Mouse (Mus musculus) ES-E14 (cell line): ENCODE measurements around the gene Lcn2.

Experiments used
- CHD2 ChIP-seq: IDR thresholded peaks from 2 replicates; pipeline ENCODE4 v1.6.1; 2014; ENCODE audit warnings: mild to moderate bottlenecking, low read depth, low read length, inconsistent platforms
- HCFC1 ChIP-seq: IDR thresholded peaks from 2 replicates; pipeline ENCODE4 v1.6.1; 2012; ENCODE audit warnings: low read length, inconsistent platforms, borderline replicate concordance; ENCODE audit not compliant: insufficient read depth
- ZC3H11A ChIP-seq: IDR thresholded peaks from 2 replicates; pipeline ENCODE4 v1.6.1; 2012; ENCODE audit warnings: low read depth, mild to moderate bottlenecking, inconsistent platforms, low read length, borderline replicate concordance
- ZNF384 ChIP-seq: IDR thresholded peaks from 2 replicates; pipeline ENCODE4 v1.6.1; 2012; ENCODE audit warnings: low read depth, low read length, inconsistent platforms

DNA sequence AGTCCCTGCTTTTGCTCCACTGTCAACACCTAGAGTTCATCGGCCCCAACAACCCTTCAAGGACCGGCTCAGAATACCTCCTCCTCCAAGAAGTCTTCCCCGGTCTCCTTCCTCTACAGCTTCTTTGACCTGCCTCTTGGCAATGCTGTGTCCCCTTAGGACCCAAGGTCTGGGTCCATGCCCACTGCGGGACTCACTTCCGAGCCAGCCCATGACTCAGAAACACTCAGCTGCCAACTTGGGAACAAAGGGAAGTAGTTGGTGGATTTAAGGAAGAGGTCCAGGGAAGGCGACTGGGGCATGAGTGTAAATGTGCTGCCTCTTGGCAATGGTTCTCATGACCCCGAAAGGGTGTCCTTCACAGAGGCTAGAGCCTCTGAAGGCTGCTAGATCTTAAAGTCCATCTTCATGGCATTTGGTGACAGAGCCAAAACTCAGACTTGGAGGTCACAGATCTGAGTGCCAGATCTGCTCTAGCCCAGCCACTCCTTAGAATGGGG, 8.0 kb downstream of the Lcn2 start:
- no peak for TF ChIP-seq ZC3H11A
- no peak for TF ChIP-seq ZNF384
- no peak for TF ChIP-seq CHD2
- no peak for TF ChIP-seq HCFC1
